Mouse (Mus musculus) mesoderm, embryonic 11.5 days (tissue): ENCODE data around the gene Pdcd2.
"Not testable (repeated sequence)": the region's sequence is repeated elsewhere in the genome, so short reads cannot be mapped to it uniquely, and the experiment has no call there.

Experiments
- DNase-seq: peaks from one replicate; pipeline ENCODE4 v3.0.0-alpha.2; 2012; ENCODE audit warnings: low read depth, low spot score

Pdcd2 gene

DNA sequence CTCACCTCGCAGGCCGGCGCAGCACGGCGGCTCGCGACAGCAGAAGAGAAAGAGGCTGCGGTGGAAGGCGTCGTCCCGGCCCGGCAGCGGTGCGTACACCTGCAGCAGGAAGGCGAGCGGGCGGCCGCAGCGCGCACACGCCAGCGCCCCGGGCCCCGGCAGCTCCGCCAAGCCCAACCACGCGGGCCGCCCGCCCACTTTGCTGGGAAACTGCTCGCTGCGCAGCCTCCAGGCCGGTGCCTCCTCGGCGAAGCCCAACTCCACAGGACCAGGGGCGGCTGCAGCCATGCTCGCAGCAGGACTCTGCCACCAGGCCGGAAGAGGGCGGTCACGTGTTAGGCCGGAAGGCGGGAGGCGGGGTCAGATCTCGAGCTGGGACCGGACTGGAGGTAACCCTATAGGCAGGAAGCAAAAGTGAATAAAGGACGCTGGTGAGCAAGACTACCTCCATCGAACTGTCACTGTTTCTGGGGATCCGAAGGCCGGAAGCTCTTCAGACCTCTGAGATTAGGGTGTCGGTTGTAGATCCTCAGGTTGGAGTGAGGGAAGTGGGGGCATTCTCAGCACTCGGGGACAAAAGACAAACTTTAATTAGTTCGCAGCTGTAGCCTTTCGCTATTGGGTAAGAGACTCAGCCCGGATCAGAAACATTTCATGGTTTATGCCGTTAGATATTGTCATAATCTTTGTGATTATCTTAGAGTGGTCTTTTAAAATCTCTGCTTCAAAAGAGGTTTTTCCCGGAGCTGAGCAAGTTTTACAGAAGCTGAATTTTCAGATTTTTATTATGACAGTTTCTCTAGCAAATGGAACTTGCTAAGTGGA is at the start of gene Pdcd2:
Gene Pdcd2 (minus strand): TSS at position 316 of the 825 bp plus-strand sequence.
- peak; percentile 96 for DNase-seq

DNA sequence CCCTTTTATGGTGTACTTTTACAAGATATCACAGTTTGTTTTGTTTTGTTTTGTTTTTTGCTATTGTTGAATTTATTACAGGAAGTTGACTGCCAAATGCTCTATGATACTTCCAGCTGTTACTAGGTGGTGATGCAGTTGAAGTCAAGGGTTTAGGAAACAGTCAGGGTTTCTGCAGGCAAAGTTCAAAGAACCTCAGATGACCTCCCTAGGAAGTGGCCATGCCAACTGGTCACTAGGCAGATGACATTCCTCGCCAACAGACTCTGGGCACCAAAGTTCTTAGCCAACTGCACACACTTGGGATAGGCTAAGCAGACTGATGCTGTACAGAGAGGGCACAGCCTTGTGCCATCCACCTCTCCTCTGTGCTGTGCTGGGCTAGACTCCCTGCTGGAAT is 48.0 kb upstream of the Pdcd2 start:
- DNase-seq, result no peak

DNA sequence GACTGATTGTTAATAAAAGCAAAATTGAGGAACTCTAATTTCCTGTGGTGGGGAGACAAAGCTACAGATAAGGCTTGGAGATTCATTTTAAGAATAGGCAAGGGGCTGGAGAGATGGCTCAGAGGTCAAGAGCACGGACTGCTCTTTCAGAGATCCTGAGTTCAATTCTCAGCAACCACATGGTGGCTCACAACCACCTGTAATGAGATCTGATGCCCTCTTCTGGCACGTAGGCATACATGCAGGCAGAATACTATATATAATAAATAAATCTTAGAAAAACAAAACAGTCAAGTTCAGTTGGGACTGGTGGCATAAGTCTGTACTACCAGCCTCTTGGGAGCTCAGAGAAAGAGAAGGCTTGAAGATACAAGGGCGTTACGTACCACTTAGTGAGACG is 39.8 kb upstream of the Pdcd2 start:
- no peak for DNase-seq

GRCm38 (mm10) chr17:15564928-15565300 is 37.8 kb upstream of the Pdcd2 start:
- DNase-seq, result no peak

DNA sequence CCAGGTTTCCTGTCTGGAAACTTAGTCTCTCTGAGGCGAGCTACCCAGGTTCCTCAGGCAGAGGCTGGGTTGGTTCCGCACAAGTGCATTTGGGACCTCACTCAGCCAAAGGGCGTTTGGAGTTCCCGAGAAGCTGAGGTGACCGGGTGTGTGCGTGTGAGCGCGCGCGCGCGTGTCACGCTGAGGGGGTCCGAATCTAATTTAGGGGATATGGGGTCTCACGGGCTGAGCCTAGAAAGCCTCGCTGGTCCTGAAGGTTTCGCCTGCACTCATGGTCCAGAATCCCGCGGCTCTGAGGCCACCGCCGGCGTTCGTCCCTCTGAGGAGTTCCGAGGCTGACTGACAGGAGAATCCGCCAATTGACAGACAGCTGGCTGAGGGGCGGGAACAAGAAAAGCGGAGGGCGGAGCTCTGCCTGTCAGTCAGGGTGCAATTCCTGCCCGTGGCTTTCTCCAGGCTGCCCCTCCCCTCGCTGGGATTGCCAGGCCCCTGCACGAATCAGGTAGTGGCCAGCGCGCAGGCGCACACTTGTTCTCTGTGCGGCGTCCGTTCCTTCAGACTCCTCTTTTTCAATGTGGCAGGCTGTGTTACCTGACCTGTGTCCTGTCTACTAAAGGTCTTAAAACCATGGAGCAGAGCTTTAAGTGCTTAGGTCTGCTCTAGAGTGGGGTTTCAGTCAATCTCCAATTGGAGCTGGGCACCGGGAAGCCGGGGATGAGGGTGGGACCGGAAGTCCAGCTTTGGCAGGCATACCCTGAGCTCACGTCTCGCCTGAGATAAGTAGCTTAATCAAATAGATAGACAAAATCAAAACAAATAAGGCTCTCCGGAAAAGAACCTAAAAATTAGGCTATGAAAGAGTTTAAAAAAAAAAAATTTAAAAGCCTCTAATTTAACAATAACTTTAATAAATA is 37.2 kb upstream of the Pdcd2 start, which contains the start of gene Prdm9:
Gene Prdm9 (minus strand): TSS at position 341 of the 914 bp plus-strand sequence.
- DNase-seq, result peak; percentile 98

- no peak for DNase-seq
Measured at GRCm38 (mm10) chr17:15559946-15560345, 32.8 kb upstream of the Pdcd2 start.

DNA sequence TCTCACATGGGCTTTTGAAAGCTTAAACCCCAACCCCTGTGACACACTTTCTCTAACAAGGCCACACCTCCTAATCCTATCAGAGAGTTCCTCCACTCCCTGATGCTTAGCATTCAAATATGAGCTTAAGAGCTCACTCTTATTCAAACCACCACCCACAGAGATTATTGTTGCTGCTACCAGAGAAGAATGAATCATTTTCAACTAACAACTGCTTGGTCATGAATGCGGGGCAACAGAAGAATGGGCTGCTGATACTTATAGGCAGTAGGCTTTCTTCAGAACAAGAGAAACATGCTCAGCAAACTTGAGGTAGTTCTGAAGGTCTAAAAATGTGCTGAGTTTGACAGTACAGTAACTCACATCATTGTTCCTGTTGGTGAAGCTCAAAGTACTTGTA is 22.6 kb upstream of the Pdcd2 start:
- DNase-seq, result no peak

DNA sequence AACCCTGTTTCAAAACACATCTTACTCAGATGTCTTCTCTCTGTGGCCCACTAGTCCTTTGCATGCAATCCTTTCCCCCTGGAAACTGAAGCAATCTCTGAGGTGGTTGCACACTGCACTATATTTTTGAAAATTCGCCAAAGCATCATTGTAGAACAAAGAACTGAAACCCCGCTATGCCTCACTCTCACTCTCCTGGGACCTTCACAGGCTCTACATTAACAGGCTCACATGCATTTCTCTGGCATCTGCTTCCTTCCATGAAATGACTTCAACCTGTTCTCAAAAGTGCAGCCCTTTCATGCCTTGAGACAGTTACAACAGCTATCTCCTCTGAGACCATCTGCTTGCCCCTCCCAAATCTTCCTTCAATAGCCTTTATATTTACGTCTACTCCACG is 19.3 kb upstream of the Pdcd2 start:
- DNase-seq, result no peak

DNA sequence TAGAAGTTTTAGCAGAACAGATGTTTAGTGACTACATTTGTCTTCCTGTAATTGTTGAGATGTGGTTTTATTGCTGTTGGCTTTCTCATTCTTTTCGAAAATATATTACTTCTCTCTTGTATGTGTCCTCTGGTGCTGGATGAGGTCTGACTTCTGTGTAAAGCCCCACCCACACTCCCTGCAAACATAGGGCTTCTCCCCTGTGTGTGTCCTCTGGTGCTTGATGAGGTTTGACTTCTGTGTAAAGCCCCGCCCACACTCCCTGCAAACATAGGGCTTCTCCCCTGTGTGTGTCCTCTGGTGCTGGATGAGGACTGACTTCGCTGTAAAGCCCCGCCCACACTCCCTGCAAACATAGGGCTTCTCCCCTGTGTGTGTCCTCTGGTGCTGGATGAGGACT is 16.8 kb upstream of the Pdcd2 start:
- not testable (repeated sequence) for DNase-seq

DNA sequence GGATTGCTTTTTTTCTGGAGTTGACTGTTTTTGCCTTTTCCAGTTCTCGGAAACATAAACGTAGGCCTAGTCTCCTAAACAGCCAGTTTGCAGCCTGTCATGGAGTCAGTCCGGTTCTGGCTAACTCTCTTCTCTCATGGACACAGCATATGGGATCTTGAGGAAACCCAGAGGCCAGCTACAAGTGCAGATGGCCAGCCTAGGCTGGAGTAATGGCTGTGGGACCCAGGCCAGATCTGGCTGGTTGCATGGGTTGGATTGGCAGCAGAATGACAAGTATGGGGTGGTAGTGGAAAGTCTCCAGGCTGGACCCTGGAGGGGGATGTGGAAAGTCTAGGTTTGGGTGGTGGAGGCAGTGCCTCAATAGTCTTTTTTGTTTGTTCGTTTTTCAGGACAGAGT is 13.2 kb upstream of the Pdcd2 start:
- DNase-seq, result no peak

- DNase-seq, result no peak
Measured at GRCm38 (mm10) chr17:15536457-15536904, 9.4 kb upstream of the Pdcd2 start.

- no peak for DNase-seq
Measured at GRCm38 (mm10) chr17:15535943-15536342, 8.8 kb upstream of the Pdcd2 start.

- no peak for DNase-seq
Measured at GRCm38 (mm10) chr17:15535162-15535800, 8.2 kb upstream of the Pdcd2 start.

- peak; percentile 13 for DNase-seq
Measured at GRCm38 (mm10) chr17:15530141-15530540, 3.0 kb upstream of the Pdcd2 start.

DNA sequence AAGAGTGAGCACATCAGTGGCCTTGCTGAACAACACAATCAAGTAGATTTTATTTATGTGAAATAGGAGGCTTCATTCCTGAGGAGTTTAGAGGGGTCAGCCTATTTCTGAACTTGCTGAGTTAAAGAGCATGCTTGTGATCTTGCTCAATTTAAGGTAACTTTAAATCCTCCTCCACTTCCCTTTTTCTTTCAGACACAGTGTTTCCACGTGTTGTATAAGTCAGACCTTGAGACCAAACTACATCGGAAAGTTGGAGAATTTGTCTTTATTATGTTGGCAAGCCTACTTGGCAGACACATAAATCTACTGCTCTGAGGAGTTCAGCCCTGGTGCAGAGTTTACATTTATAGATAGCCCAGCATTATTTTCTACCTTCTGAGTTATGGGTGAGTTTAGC is 1.8 kb upstream of the Pdcd2 start:
- DNase-seq, result no peak

DNA sequence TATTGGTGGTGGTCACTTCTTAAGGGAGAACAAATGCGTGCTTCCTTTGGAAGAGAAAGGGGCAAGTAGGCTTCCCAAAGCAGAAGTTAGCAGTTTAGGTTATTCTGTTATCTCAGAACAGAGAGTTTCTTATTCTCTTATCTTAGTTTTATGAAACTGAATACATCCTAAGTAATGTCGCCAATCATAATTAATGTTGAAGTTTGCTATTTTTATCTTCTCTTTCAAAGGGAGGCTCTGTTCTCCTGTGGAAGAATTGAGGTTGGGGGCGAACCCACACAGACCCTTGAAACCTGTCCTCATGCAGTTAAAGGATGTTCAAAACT is 673 bp upstream of the Pdcd2 start:
- DNase-seq, result no peak

GRCm38 (mm10) chr17:15526304-15526703 is 797 bp downstream of the Pdcd2 start:
- peak; percentile 5 for DNase-seq

GRCm38 (mm10) chr17:15518766-15519165 is 8.3 kb downstream of the Pdcd2 start:
- no peak for DNase-seq

DNA sequence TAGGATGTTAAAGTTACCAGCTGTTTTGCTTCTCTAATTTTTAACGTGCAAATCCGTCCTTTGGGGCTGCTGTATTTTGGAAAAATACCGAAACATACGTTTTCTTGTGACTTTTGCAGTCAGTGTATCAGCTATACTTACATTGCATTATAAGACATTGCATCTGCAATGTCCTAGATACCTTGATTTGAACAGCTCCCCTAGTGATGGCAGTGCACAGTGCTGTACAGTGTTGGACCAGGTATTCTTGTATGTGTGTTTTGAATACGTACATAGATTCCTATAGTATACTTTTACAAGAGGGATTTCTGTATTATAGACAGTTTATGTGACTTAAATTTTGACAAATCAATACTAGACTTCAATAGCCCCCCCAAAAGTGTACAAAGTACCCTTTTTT is 8.9 kb downstream of the Pdcd2 start:
- DNase-seq, result no peak

DNA sequence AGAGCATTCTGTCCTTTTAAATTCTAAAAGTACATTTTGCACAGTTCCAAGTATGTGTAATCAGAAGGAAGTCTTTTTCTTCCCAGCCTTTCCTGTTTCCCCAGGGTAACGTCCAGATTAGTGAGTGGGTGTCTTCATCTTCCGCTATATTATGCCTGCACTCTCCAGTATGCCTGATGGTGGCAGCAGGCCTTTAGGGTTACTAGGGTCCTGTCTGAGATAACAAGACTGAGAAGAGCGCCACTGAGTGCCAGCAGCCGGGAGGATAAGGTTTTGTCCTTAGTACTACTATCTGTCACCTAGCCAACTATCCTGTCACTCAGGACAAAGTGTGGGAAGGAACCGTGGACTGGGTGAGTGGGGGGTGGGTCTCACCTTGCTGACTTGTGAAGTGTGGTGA is 9.3 kb downstream of the Pdcd2 start:
- DNase-seq, result no peak

DNA sequence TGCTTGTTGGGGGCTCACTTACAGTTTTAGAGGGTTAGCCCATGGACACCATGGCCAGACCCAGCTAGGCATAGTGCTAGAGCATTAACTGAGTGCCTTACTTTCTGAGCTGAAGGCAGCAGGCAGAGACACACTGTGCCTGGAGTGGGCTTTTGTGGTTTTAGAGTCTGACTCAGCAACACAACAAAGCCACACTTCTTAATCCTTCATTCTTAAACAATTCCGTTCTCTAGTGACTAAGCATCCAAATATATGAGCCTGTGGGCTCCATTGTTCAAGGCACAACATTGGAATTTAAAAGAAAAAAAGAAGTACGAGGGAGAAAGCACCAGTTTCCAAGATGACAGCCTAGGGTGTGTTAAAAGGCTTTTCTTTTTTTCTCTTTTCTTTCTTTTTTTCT is 16.4 kb downstream of the Pdcd2 start:
- DNase-seq, result no peak
